Mouse (Mus musculus) common myeloid progenitor, adult 5-6 weeks (primary cell): ENCODE data around the gene Zbtb8os. TPM values are rescaled to one million over a fixed set of nuclear protein-coding genes. Genes with fewer than 3 reads are reported as not detected.

Experiments used
- ATAC-seq: replicated peaks from 2 replicates; pipeline ENCODE4 v1.8.0; 2016; ENCODE audit warnings: low read depth, mild to moderate bottlenecking, moderate TSS enrichment, inconsistent platforms; ENCODE audit not compliant: poor library complexity, severe bottlenecking
- total RNA-seq: library from RNA; stranded (forward); fragments of 200-1000, 187-1606 nt; gene quantifications from 2 replicates; pipeline ENCODE4 v1.2.3, GENCODE M21; 2017

The Zbtb8os gene
- total RNA-seq, 1 experiment from 2014 or later = 73.1 TPM

GRCm38 (mm10) chr4:129324756-129325155 is 10.7 kb upstream of the Zbtb8os start:
- no peak for ATAC-seq

- ATAC-seq = no peak
Observed at GRCm38 (mm10) chr4:129326191-129326590, 9.3 kb upstream of the Zbtb8os start.

DNA sequence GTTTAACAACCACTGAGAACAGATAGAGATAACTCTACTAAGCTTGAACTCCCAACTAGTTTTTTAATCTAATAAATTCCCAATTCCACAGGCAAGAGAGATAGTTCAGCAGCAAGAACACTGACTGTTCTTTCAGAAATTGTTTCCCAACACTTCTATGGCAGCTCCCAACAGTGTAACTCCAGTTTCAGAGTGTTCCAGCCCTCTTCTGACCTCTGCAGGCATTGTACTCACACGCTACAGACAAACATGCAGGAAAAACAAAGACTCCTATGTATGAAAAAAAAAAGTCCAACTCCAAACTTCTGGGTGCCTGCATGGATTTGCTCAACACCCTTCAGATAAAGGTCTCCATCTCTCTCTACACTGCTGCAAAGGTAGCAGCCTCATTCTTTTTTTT is 2.6 kb upstream of the Zbtb8os start:
- no peak for ATAC-seq

DNA sequence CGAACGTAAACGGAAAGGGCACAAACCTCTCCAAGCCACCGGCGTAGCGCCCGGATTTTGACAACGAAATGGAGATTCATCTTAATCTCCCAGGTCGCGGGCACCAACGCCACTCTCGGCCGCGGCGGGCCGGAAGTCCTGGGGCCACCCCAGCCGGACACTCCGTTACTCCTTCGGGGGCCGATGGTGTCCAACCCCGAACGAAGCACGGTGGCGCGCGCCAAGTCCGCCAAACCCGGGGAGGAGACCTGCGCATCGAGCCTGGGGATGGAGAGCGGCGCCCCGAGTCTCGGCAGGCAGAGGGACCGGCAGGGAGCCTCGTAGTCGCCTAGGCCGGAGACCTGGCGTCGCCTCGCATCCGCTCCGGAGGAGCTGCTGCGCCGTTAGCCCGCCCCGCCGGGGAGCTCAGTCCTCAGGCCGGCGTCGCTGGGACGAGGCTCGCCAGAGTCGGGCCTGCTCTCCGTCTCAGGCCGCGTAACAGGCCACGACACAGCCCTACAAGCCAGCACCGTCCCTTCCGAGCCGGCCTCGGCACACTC is 749 bp upstream of the Zbtb8os start:
- peak; percentile 3; the same call in 1 of the 2 replicates for ATAC-seq

- no peak for ATAC-seq
Observed at GRCm38 (mm10) chr4:129336291-129336690, 796 bp downstream of the Zbtb8os start.

DNA sequence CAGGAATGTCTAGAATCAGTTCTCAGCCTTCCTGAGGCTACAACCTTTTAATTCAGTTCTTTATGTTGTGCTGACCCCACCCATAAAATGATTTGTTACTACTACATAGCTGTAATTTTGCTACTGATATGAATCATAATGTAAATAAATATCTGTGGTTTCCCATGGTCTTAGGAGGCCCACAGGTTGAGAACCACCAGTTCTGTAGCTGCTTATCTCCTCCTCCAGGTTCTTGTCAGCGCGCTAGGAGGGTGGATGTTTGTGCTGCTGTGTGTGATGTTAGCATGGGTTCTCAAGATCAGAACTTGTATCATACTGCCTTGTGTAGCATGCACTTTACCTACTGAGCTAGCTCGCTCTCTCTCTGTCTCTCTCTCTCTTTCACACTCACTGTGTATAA is 4.2 kb downstream of the Zbtb8os start:
- ATAC-seq = no peak

DNA sequence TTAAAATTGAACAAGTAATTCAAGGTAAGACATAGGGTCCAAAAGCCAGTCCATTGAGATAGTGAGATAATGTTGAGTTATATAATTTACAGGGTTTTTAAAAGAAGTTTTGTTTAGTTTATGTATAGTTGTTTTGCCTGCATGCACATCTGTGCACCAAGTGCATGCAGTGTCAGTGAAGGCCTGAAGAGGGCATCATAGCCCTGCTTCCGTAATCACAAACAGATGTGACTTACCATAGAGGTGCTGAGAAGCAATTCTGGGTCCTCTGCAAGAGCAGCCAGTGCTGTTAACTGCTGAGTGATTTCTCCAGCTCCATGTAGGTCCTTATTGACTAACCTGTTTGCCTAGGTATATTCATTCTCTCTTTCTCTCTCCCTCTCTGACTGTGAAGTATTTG is 6.4 kb downstream of the Zbtb8os start:
- no peak for ATAC-seq

- no peak for ATAC-seq
Observed at GRCm38 (mm10) chr4:129342705-129343104, 7.2 kb downstream of the Zbtb8os start.

DNA sequence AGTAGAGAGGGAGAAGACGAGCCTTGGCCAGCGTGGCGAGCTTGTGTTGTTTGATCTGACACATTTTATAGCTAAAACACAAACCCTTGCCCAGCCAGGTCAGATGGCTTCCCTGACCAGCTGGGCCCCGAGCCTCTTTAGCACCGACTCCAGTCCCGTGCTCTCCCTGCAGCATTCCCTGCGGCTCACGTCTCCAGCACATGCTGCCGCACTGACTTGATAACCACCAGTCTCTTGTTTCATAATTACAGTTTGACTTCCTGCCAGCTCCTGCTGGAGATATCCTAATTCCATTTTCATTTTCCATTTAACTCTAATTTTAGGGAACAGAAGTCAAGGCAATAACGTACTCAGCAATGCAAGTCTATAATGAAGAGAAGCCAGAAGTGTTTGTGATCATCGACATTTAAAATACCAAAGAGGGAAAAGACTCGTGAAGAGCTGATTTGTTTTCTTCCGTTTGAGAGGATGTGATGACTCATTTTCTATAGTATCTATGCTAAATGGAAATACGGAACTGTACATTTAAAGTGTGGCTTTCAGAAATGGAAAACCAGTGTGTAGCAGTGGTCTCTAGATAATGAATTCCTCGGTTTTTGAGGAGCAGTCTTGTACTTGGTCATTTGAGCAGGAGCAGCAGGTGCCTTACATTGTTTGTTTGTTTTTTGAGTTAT is 11.1 kb downstream of the Zbtb8os start:
- ATAC-seq = no peak

- ATAC-seq = peak; percentile 92
Observed at GRCm38 (mm10) chr4:129350644-129351043, 15.1 kb downstream of the Zbtb8os start.

DNA sequence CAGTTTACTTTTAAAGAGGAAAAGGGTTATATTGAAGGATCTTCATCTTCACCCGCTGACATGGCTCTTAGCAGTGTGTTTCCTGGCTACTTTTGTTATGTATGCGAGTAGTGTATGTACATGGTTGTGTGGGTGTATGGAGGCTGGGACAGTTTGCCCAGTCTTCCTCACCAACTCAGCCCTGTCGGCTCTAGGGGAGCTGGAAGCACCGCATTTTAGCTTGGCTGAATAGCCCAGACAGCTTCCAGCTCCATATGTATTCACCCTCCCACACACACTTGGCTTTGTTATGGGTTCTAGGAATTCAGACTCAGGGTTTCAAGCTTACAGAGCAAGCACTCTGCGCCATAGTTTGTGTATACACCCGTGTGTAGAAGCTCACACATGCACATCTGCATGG is 15.6 kb downstream of the Zbtb8os start:
- ATAC-seq = no peak

DNA sequence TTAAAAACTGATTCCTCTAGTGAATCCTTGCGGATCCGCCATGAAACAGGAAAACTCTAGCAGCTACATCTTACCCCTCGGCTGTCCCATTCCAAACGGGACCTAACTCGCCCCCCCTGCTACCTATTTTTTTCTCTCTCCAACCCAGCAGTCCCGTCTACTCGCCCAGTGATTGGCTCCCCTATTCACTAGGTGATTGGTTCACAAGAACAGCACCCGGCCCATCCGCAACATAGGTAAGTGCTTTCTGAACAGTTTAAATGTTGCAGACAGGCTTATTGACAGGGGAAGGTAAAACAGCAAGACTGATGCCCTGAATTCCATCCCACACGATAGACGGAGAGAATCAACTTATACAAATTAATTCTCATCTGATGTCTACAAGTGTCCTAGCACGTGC is 17.7 kb downstream of the Zbtb8os start:
- no peak for ATAC-seq

DNA sequence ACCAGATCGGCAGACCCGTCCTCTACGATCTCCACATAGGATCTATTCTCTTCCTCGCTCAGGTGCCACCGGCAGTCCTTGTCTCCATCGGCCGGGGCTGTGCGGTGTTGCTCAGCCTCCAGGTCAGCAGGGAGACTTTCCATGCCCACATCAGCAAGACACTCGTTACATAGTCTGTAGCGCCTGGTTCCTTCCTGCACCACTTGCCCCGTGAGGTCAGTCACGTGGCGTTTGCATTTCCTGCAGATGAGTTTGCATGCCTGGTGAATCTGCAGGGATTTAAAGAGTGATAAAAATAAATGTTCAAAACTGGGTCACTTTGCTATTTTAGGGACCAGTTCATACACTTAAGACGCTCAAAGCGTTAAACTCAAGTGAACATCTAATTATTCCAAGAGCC is 18.7 kb downstream of the Zbtb8os start:
- ATAC-seq = no peak

GRCm38 (mm10) chr4:129357613-129358163 is 22.2 kb downstream of the Zbtb8os start:
- ATAC-seq = no peak

DNA sequence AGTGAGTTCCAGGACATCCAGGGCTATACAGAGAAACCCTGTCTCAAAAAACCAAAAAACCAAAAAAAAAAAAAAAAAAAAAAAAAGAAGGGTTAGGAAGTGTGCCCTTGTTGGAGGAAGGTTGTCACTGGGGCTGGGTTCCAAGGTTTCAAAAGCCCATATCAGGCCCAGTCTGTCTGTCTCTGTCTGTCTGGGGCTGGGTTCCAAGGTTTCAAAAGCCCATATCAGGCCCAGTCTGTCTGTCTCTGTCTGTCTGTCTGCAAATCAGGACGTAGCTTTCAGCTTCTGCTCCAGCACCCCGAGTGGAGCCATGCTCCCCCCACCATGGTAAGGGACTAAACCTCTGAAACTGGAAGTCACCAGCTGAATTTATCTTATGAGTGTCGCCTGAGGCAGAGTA is 26.7 kb downstream of the Zbtb8os start:
- peak; percentile 12; the same call in 1 of the 2 replicates for ATAC-seq

GRCm38 (mm10) chr4:129362771-129363170 is 27.3 kb downstream of the Zbtb8os start:
- no peak for ATAC-seq

- no peak for ATAC-seq
Observed at GRCm38 (mm10) chr4:129363463-129363862, 28.0 kb downstream of the Zbtb8os start.

DNA sequence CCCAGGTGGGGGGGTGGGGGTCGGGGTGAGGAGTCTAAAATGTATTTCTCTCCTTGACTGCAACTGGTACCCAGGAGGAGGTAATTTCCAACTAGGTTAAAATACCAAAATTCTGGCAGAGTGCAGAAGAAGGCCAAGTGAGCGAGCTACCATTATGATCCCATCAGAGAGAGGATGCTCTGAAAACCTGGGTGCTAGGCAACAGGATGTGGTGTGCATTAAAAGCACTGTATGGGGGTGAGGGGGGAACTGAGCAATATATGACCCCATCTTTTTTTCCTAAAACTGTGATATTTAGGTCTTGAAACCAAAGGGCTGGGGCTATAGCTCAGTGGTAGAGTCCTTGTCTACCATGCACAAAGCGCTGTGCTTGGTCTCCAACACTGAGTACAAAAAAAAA is 28.9 kb downstream of the Zbtb8os start:
- ATAC-seq = no peak

DNA sequence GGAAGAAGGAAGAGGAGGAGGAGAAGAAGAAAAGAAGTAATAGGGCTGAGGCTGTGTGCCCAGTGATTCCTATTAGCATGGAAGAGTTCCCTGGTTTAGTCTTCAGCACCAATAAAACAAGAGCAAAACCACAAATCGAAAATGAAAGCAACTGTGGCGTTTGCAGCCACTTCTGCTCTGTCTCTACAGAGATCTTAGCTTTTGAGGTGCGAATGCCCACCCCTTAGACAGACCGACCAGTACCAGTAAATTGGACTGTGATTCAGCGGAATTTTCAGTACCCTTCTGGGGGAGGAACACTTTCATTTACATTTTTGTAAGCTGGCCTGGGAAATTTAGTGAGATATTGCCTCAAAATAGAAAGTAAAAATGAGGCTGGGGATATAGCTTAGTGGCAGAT is 29.7 kb downstream of the Zbtb8os start:
- ATAC-seq = peak; percentile 78

DNA sequence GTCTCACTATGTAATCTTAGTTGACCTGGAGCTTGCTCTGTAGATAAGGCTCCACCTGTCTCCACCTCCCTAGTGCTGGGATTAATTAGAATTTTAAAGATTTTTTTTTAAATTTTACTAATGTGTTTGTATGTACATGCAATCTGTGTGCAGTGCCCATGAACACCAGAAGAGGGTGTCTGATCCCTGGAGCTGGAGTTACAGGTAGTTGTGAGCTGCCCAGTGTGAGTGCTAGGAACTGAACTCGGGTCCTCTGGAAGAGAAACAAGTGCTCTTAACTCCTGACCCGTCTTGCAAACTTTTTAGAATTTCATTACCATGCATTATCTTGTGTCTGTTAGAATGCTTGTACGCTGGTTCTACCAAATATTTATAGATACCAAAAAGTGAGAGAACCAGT is 35.9 kb downstream of the Zbtb8os start:
- ATAC-seq = no peak

DNA sequence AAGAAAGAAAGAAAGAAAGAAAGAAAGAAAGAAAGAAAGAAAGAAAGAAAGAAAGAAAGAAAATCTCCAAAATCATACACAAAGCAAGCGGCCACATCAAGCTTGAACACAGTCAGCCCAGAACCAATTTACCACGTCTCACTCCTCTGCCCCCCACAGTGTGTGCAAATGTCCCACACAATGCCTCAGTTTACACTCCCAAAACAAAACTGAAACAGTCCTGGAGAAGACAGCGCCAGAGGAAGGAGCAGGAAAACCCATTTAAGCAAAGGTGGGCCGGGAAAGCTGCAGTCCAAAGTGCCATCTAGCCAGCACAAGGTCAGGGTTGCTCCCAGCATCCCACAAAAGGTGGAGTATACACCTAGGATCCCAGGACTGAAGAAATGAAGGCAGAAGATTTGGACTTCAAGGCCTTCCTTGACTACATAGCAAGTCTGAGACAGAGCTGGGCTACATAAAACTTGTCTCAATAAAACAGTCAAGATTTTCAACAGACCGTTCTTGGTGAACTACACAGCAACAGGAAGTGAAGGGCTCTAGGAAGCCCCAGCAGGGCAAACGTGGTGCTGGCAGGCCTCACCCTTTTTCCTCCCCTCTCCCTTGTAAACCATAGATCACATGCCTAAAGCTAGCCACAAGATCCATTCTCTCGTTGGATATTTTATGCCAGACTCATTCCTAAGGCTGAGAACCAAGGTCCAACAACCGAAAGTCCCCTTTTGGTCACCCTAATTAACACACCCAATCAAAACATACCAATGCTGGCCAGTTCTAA is 37.9 kb downstream of the Zbtb8os start:
- ATAC-seq = peak; percentile 40; the same call in 1 of the 2 replicates
